Mouse (Mus musculus) olfactory bulb, adult 2 months (tissue): ENCODE measurements around the gene Dnajc7.

Experiments used
- CTCF ChIP-seq: fragments of 200-500 bp; IDR thresholded peaks from 2 replicates; pipeline ENCODE4 v1.5.1; 2012; ENCODE audit warnings: low read depth, mild to moderate bottlenecking, low read length, moderate library complexity; ENCODE audit not compliant: insufficient read depth
- POLR2A ChIP-seq: fragments of 200-500 bp; IDR thresholded peaks from 2 replicates; pipeline ENCODE4 v1.6.1; 2012; ENCODE audit warnings: mild to moderate bottlenecking, low read depth, low read length, moderate library complexity; ENCODE audit not compliant: insufficient read depth

GRCm38 (mm10) chr11:100651748-100652147 is 31.8 kb upstream of the Dnajc7 start:
- no peak for TF ChIP-seq POLR2A
- no peak for TF ChIP-seq CTCF
